Mouse (Mus musculus) layer of hippocampus, postnatal 14 days (tissue): Measurements from ENCODE around the gene Tnfaip2. TPM values are rescaled to one million over a fixed set of nuclear protein-coding genes. Genes with fewer than 3 reads are reported as not detected.

Source experiments
- DNase-seq, 2 experiments: peaks; one replicate each; pipeline ENCODE4 v3.0.0; 2021 to 2022; ENCODE audit warnings: low spot score in 2 of 2, mixed read lengths in 1 of 2
- total RNA-seq, 2 experiments: library from RNA; stranded (reverse); gene quantifications; 2 replicates each; pipeline ENCODE4 v1.2.3; 2021

The Tnfaip2 gene
- total RNA-seq, 2 experiments from 2014 or later = 0.55 to 1.2 TPM

- DNase-seq = no peak
Measured at GRCm38 (mm10) chr12:111443921-111444831, 1.9 kb downstream of the Tnfaip2 start.

- DNase-seq = no peak
Measured at GRCm38 (mm10) chr12:111445161-111445889, 3.1 kb downstream of the Tnfaip2 start.

GRCm38 (mm10) chr12:111445890-111446613, 3.8 kb downstream of the Tnfaip2 start:
- DNase-seq = no peak

GRCm38 (mm10) chr12:111446745-111447144, 4.5 kb downstream of the Tnfaip2 start:
- no peak for DNase-seq

- no peak for DNase-seq
Measured at GRCm38 (mm10) chr12:111447350-111447749, 5.1 kb downstream of the Tnfaip2 start.

- no peak for DNase-seq
Measured at GRCm38 (mm10) chr12:111447898-111448760, 5.9 kb downstream of the Tnfaip2 start.

- no peak for DNase-seq
Measured at GRCm38 (mm10) chr12:111448931-111449705, 6.8 kb downstream of the Tnfaip2 start.

GRCm38 (mm10) chr12:111450359-111450758, 8.1 kb downstream of the Tnfaip2 start:
- no peak for DNase-seq

- DNase-seq = no peak
Measured at GRCm38 (mm10) chr12:111451561-111451960, 9.3 kb downstream of the Tnfaip2 start.

- DNase-seq = no peak
Measured at GRCm38 (mm10) chr12:111454021-111454420, 11.8 kb downstream of the Tnfaip2 start.

- no peak for DNase-seq
Measured at GRCm38 (mm10) chr12:111454543-111455280, 12.4 kb downstream of the Tnfaip2 start.

- DNase-seq = no peak
Measured at GRCm38 (mm10) chr12:111455311-111455846, 13.1 kb downstream of the Tnfaip2 start.

- no peak for DNase-seq
Measured at GRCm38 (mm10) chr12:111455860-111456259, 13.6 kb downstream of the Tnfaip2 start.

- DNase-seq = no peak
Measured at GRCm38 (mm10) chr12:111457742-111458141, 15.5 kb downstream of the Tnfaip2 start.

GRCm38 (mm10) chr12:111463570-111463969, 21.3 kb downstream of the Tnfaip2 start:
- no peak for DNase-seq

- no peak for DNase-seq
Measured at GRCm38 (mm10) chr12:111466369-111466768, 24.1 kb downstream of the Tnfaip2 start.

- no peak for DNase-seq
Measured at GRCm38 (mm10) chr12:111468206-111468605, 25.9 kb downstream of the Tnfaip2 start.

GRCm38 (mm10) chr12:111469507-111469906, 27.2 kb downstream of the Tnfaip2 start:
- DNase-seq = peak; percentile 49 to 69

GRCm38 (mm10) chr12:111471119-111471518, 28.9 kb downstream of the Tnfaip2 start:
- DNase-seq = no peak
